Mouse (Mus musculus): Measurements from ENCODE around the gene Arhgap20.

GRCm38 (mm10) chr9:51881881-51882280 is 116.7 kb downstream of the Arhgap20 start:
- TF ChIP-seq CTCF (IDR thresholded peaks at IDR 0.05; ENCODE audit: control insufficient read depth, insufficient read depth, low read length) (no peak), POLR2A (IDR thresholded peaks at IDR 0.05; ENCODE audit: borderline replicate concordance, control insufficient read depth, low read depth, low read length) (no peak)

All from bone marrow, adult 2 months (tissue).